Comparison of ENCODE assay signal across 8 mouse cellular contexts in the genomic region with DNA sequence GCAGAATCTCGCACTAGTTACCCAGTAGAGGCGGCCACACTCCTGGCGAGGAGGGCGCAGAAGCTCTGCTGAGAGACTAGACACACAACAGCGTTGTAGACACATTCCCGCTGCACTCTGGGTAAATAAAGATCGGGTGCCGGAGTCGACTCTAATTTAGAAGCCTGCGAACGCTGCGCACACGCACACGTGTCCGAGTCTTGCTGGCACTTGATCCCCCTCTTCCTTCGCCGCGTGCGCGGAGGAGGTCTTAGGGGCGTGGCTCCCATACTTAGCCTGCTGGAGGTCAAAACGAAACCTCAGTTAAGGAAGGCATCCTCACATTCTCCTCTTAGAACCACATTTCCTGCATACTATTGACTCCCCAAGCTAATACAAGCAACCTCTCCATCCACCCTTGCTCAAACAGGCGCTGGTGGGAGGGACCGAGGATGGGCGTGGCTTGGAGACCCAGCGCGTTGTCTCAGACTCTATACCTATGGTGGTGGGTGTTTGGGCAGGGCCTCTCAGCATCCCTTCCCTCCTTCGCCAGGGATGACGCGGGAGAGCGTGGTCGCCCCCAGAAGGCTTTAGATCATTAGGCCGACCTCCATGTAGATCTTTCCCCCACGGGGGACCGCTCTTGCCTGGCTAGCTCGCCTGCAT. TPM values are rescaled to one million over a fixed set of nuclear protein-coding genes. Genes with fewer than 3 reads are reported as not detected.
DNase-seq lines count a peak whose midpoint lies in the region; ATAC-seq and TF ChIP-seq lines count a peak whose summit lies in the region.

No protein-coding gene starts in this region.

- peak overlapping the region; percentile 58 for H3K4me3 ChIP-seq in midbrain, embryonic 10.5 days
- H3K4me3 ChIP-seq in spleen, adult 2 months (ENCODE audit: extremely low read depth, insufficient read depth, insufficient read length) = peak overlapping the region; percentile 68

- no peaks in the 10 kb centered on the region for H3K9me3 ChIP-seq in midbrain, embryonic 10.5 days (replicated peaks)

- DNase-seq in kidney, adult 18-20 months = peak; percentile 70
- DNase-seq in kidney, adult 11 months = no peak
- peak; percentile 72 for DNase-seq in embryo, embryonic 10.5 days (ENCODE audit: low spot score)
- peak; percentile 75 for DNase-seq in gastrocnemius, postnatal 14 days
- peak; percentile 88 to 93 for DNase-seq in left cerebral cortex, postnatal 25 days (ENCODE audit: low spot score in 2 of 2)
- peak; percentile 58 for DNase-seq in midbrain, embryonic 10.5 days (ENCODE audit: low spot score)
- DNase-seq in spleen, adult 2 months (ENCODE audit: low read depth in 1 of 2, low spot score in 2 of 2) = peak in 1 of 2 experiments; percentile 55

- H3K27ac ChIP-seq in midbrain, embryonic 10.5 days (replicated peaks) = no peak overlapping the region
- peak overlapping the region; percentile 77 for H3K27ac ChIP-seq in spleen, adult 2 months (ENCODE audit: insufficient read depth, low read length)

- no peaks in the 10 kb centered on the region for H3K36me3 ChIP-seq in midbrain, embryonic 10.5 days
- peaks cover 16% of the 10 kb centered on the region for H3K36me3 ChIP-seq in spleen, adult 2 months (ENCODE audit: control insufficient read depth, insufficient read depth, low read length)

- TF ChIP-seq POLR2A in spleen, adult 2 months (IDR thresholded peaks at IDR 0.05; ENCODE audit: low read depth, low read length) = no peak

- TF ChIP-seq CTCF in spleen, adult 2 months (IDR thresholded peaks at IDR 0.05; ENCODE audit: extremely low read depth, insufficient read depth, insufficient read length, insufficient replicate concordance) = no peak

- peak; percentile 31 for ATAC-seq in inflammation-experienced regulatory T-cells, adult 6 months

- H3K27me3 ChIP-seq in midbrain, embryonic 10.5 days (ENCODE audit: low read depth, poor library complexity, severe bottlenecking) = peaks cover 100% of the 10 kb centered on the region
- peaks cover 21% of the 10 kb centered on the region for H3K27me3 ChIP-seq in spleen, adult 2 months (ENCODE audit: control insufficient read depth, insufficient read depth, low read length)

- under 1% methylated on average over 36 of the region's 36 CpGs for WGBS in midbrain, embryonic 10.5 days
- under 1% methylated on average over 36 of the region's 36 CpGs for WGBS in spleen, adult 2 months

- H3K4me1 ChIP-seq in midbrain, embryonic 10.5 days = peaks cover 71% of the 10 kb centered on the region
- peaks cover 22% of the 10 kb centered on the region for H3K4me1 ChIP-seq in spleen, adult 2 months (ENCODE audit: control insufficient read depth, insufficient read depth, insufficient read length)

- intact Hi-C loops in gastrocnemius, postnatal 14 days (cut with DNase I; ENCODE audit: low total_unique reads) = loop anchor here (5.0 kb wide), 1 partner anchor 106 kb away; no protein-coding TSS in a partner anchor
- intact Hi-C loops in left cerebral cortex, postnatal 25 days (cut with DNase I) = loop anchor here (1.0 to 2.0 kb wide), 3 partner anchors 32 to 99 kb away; a partner anchor contains a TSS

RNA-seq across cellular contexts. Expression of a gene that starts 0.5 kb away (rescaled TPM):
- under 1 TPM; 0.07 to 0.10 TPM for total RNA-seq in gastrocnemius, postnatal 14 days (2021)
- polyA plus RNA-seq in inflammation-experienced regulatory T-cells, adult 6 months (2017; shearing (Covaris generic)) = under 1 TPM in 2 of 3 experiments, not detected in 1; 0.25 to 0.31 TPM
- 100 to 1,000 TPM; 236 to 267 TPM for total RNA-seq in left cerebral cortex, postnatal 25 days (2021)
- 0.05 TPM in 1 of 2 replicates, not detected in the other for polyA plus RNA-seq in midbrain, embryonic 10.5 days (2016; fragmentation: Nextera tagmentation; extraction: Ambion mirVana)
- polyA plus RNA-seq in spleen, adult 2 months (2012; rRNA removed) = 1.1 and 1.2 TPM in 2 replicates

RNA-seq across cellular contexts. Expression of a gene that starts 2.2 kb away (rescaled TPM):
- under 1 TPM; 0.29 to 0.43 TPM for total RNA-seq in gastrocnemius, postnatal 14 days (2021)
- 1 to 10 TPM; 1.6 to 6.3 (median 3.1) TPM for polyA plus RNA-seq in inflammation-experienced regulatory T-cells, adult 6 months (2017; shearing (Covaris generic))
- 1 to 10 TPM in 1 of 2 experiments, under 1 TPM in 1; 0.80 to 1.1 TPM for total RNA-seq in left cerebral cortex, postnatal 25 days (2021)
- 5.6 and 5.9 TPM in 2 replicates for polyA plus RNA-seq in midbrain, embryonic 10.5 days (2016; fragmentation: Nextera tagmentation; extraction: Ambion mirVana)
- 8.1 and 9.3 TPM in 2 replicates for polyA plus RNA-seq in spleen, adult 2 months (2012; rRNA removed)

RNA-seq across cellular contexts. Expression of a gene that starts 15.6 kb away (rescaled TPM):
- total RNA-seq in gastrocnemius, postnatal 14 days (2021) = 1 to 10 TPM; 3.1 to 3.4 TPM
- polyA plus RNA-seq in inflammation-experienced regulatory T-cells, adult 6 months (2017; shearing (Covaris generic)) = 10 to 100 TPM; 50.8 to 92.7 (median 68.9) TPM
- 1 to 10 TPM; 3.3 to 3.5 TPM for total RNA-seq in left cerebral cortex, postnatal 25 days (2021)
- 4.5 and 4.9 TPM in 2 replicates for polyA plus RNA-seq in midbrain, embryonic 10.5 days (2016; fragmentation: Nextera tagmentation; extraction: Ambion mirVana)
- 59.7 and 67.4 TPM in 2 replicates for polyA plus RNA-seq in spleen, adult 2 months (2012; rRNA removed)

RNA-seq across cellular contexts. Expression of a gene that starts 28.8 kb away (rescaled TPM):
- total RNA-seq in gastrocnemius, postnatal 14 days (2021) = 10 to 100 TPM; 50.8 to 54.9 TPM
- polyA plus RNA-seq in inflammation-experienced regulatory T-cells, adult 6 months (2017; shearing (Covaris generic)) = 100 to 1,000 TPM in 2 of 3 experiments, 10 to 100 TPM in 1; 95.6 to 122 (median 112) TPM
- 10 to 100 TPM; 61.5 to 64.2 TPM for total RNA-seq in left cerebral cortex, postnatal 25 days (2021)
- polyA plus RNA-seq in midbrain, embryonic 10.5 days (2016; fragmentation: Nextera tagmentation; extraction: Ambion mirVana) = 141 and 143 TPM in 2 replicates
- 75.8 and 99.7 TPM in 2 replicates for polyA plus RNA-seq in spleen, adult 2 months (2012; rRNA removed)

RNA-seq across cellular contexts. Expression of a gene that starts 35.5 kb away (rescaled TPM):
- total RNA-seq in gastrocnemius, postnatal 14 days (2021) = not detected
- 1 to 10 TPM in 1 of 3 experiments, under 1 TPM in 1, not detected in 1; 0.82 to 3.0 TPM for polyA plus RNA-seq in inflammation-experienced regulatory T-cells, adult 6 months (2017; shearing (Covaris generic))
- 1 to 10 TPM in 1 of 2 experiments, not detected in 1; 1.3 TPM for total RNA-seq in left cerebral cortex, postnatal 25 days (2021)
- 0.91 and 1.2 TPM in 2 replicates for polyA plus RNA-seq in midbrain, embryonic 10.5 days (2016; fragmentation: Nextera tagmentation; extraction: Ambion mirVana)
- polyA plus RNA-seq in spleen, adult 2 months (2012; rRNA removed) = 0.28 and 0.65 TPM in 2 replicates
